Mouse (Mus musculus): ENCODE data around the gene Sat1.

- TF ChIP-seq MYOG (IDR thresholded peaks at IDR 0.05; ENCODE audit: control insufficient read depth in 1 of 3, insufficient read depth in 1 of 3, insufficient read length in 2 of 3, low read depth in 2 of 3) (no peak), POLR2AphosphoS2 (IDR thresholded peaks at IDR 0.05; ENCODE audit: insufficient read length, low read depth) (no peak), POLR2A (IDR thresholded peaks at IDR 0.05; ENCODE audit: insufficient read length, low read depth) (no peak), MAX (IDR thresholded peaks at IDR 0.05; ENCODE audit: low read depth) (no peak), SRF (IDR thresholded peaks at IDR 0.05; ENCODE audit: control insufficient read depth, insufficient read length, low read depth) (no peak)
Observed at GRCm38 (mm10) chrX:155193732-155194443, 22.4 kb downstream of the Sat1 start.
